Mouse (Mus musculus) limb, embryonic 14.5 days (tissue): ENCODE data around the gene Capn7. TPM values are rescaled to one million over a fixed set of nuclear protein-coding genes. Genes with fewer than 3 reads are reported as not detected.

Experiments used
- ATAC-seq: fragments of 200-750 bp; cut with Nextera tagmentation; 2 replicates; pipeline ENCODE4 v1.8.0; 2017; ENCODE audit warnings: low read depth, moderate number of reproducible peaks, moderate TSS enrichment; ENCODE audit not compliant: low FRiP score
- DNase-seq: peaks from one replicate; pipeline ENCODE4 v3.0.0-alpha.2; 2015; ENCODE audit warnings: low spot score
- H3K27ac ChIP-seq: fragments of 300-500 bp; sonication (generic); replicated peaks from 2 replicates; pipeline ENCODE4 v1.5.1; 2014; ENCODE audit warnings: low read depth, mild to moderate bottlenecking, low read length, moderate library complexity, mixed read lengths
- H3K27me3 ChIP-seq: fragments of 300-500 bp; sonication (generic); 2 replicates; pipeline ENCODE4 v1.6.1; 2014; ENCODE audit warnings: low read length, mixed read lengths; ENCODE audit not compliant: control insufficient read depth, insufficient read depth
- H3K36me3 ChIP-seq: fragments of 300-500 bp; sonication (generic); 2 replicates; pipeline ENCODE4 v1.6.1; 2014; ENCODE audit warnings: mild to moderate bottlenecking, low read length, moderate library complexity, mixed read lengths; ENCODE audit not compliant: control insufficient read depth, insufficient read depth
- H3K4me1 ChIP-seq: fragments of 300-500 bp; sonication (generic); 2 replicates; pipeline ENCODE4 v1.6.1; 2014; ENCODE audit warnings: antibody characterized with exemption, low read length, mixed read lengths; ENCODE audit not compliant: control insufficient read depth, insufficient read depth
- H3K4me2 ChIP-seq: fragments of 300-500 bp; sonication (generic); replicated peaks from 2 replicates; pipeline ENCODE4 v1.6.1; 2014; ENCODE audit warnings: low read depth, mild to moderate bottlenecking, low read length, moderate library complexity; ENCODE audit not compliant: severe bottlenecking
- H3K4me3 ChIP-seq: fragments of 300-500 bp; sonication (generic); replicated peaks from 2 replicates; pipeline ENCODE4 v1.5.1; 2014; ENCODE audit warnings: low read length
- H3K9ac ChIP-seq: fragments of 300-500 bp; sonication (generic); 2 replicates; pipeline ENCODE4 v1.6.1; 2014; ENCODE audit warnings: mild to moderate bottlenecking, low read depth, low read length, moderate library complexity; ENCODE audit not compliant: severe bottlenecking
- H3K9me3 ChIP-seq: fragments of 300-500 bp; sonication (generic); 2 replicates; pipeline ENCODE4 v1.6.1; 2016; ENCODE audit warnings: low read length; ENCODE audit not compliant: control insufficient read depth
- POLR2A ChIP-seq: fragments of 200-500 bp; IDR thresholded peaks from 2 replicates; pipeline ENCODE4 v1.8.0; 2012; ENCODE audit warnings: inconsistent platforms, mild to moderate bottlenecking, moderate library complexity, borderline replicate concordance; ENCODE audit not compliant: insufficient read depth, insufficient read length; ENCODE audit errors: extremely low read depth
- WGBS: fragments of 180-500 bp; shearing (Covaris S2); extraction: QIAGEN DNeasy Blood & Tissue Kit; methylation state at CpG from one replicate; pipeline ENCODE4 v1.1.7; 2014; 5-methylcytosine and 5-hydroxymethylcytosine counted together
- polyA plus RNA-seq, 2 experiments: library from polyadenylated mRNA; depleted of rRNA in 1 of 2; stranded (reverse) in 1 of 2; unstranded in 1 of 2; fragments of >200 nt; fragmentation: Nextera tagmentation in 1 of 2; extraction: Ambion mirVana in 1 of 2; gene quantifications; 2 replicates each; pipeline versions ENCODE4 v1.2.1 to v1.2.3; 2012 to 2014

The Capn7 gene
- polyA plus RNA-seq, 2 experiments = 44.1 to 44.7 TPM

DNA sequence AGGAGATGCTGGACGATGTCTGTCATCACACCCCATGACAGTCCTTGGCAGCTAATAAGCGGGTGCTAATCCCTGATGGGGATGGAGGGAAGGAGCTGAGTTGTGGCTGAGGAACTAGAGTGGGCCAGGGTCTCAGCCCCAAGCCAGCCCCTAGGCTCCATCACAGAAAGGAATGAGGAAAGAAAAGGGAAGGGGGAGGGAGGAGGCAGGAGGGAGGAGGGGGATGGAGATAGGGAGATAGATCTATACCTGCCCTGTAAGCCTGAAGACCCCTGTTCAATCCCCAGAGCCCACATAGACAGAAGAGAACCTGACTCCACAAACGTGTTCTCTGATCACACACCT lies 57.1 kb downstream of the Capn7 start:
- TF ChIP-seq POLR2A = no peak
- Histone ChIP-seq H3K27me3 (no peaks in the 10 kb centered on the region), H3K4me2 (no peak overlapping the region), H3K4me1 (peaks cover 2% of the 10 kb centered on the region; the same call in 1 of the 2 replicates), H3K4me3 (no peak overlapping the region), H3K9ac (no peak overlapping the region), H3K9me3 (no peaks in the 10 kb centered on the region), H3K27ac (no peak overlapping the region), H3K36me3 (peaks cover 12% of the 10 kb centered on the region; the same call in 1 of the 2 replicates)
- ATAC-seq = no peak
- 80% methylated on average over 3 of the region's 3 CpGs for WGBS
- DNase-seq = no peak

DNA sequence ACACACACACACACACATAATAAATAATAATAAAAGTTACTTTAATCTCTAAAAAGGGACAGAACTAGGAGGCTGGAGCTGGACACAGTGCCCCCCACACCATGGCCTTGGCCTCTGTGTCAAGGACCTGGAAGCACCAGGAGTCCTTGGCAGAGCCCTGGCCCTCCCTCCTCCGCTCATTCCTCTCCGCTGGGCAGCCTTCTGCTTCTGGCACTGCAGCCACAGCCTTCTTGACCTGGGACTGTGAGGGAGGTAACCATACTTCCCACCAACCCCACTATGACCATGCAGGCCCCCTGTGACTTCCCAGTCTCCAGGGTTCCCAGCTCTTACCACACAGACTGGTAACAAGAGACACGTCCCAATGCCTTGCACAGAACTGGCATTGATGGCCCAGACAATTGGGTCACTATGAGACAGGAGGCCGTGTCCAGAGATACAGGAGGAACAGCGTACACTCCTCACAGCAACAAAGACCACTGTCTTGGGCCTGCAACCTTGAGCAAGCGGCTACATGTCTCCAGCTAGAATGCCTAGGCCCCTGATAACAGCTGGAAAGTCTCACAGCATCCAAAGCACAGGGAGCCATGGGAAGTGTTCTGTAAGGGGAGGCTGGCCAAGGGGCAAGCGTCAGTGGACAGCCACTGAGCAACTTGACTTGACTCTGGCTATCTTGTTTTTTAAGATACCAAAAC lies 57.6 kb downstream of the Capn7 start:
- H3K4me3 ChIP-seq = no peak overlapping the region
- ATAC-seq (no peak), DNase-seq (no peak)
- H3K4me2 ChIP-seq = no peak overlapping the region
- H3K36me3 ChIP-seq = peaks cover 13% of the 10 kb centered on the region; the same call in 1 of the 2 replicates
- WGBS = 89% methylated on average over 7 of the region's 7 CpGs
- H3K27ac ChIP-seq = no peak overlapping the region
- no peak for TF ChIP-seq POLR2A
- H3K9ac ChIP-seq = no peak overlapping the region
- 0 out of 2 replicates have a peak, but pooled peaks cover 2% of the 10 kb centered on the region for H3K4me1 ChIP-seq
- H3K9me3 ChIP-seq = no peaks in the 10 kb centered on the region
- no peaks in the 10 kb centered on the region for H3K27me3 ChIP-seq

GRCm38 (mm10) chr14:31394822-31395532 lies 58.5 kb downstream of the Capn7 start:
- Histone ChIP-seq H3K9me3 (no peaks in the 10 kb centered on the region), H3K27ac (no peak overlapping the region), H3K9ac (no peak overlapping the region), H3K4me1 (peaks cover 6% of the 10 kb centered on the region), H3K27me3 (no peaks in the 10 kb centered on the region), H3K36me3 (peaks cover 17% of the 10 kb centered on the region), H3K4me2 (no peak overlapping the region), H3K4me3 (no peak overlapping the region)
- ATAC-seq (no peak), DNase-seq (no peak)
- TF ChIP-seq POLR2A = no peak
- WGBS = 94% methylated on average over 9 of the region's 9 CpGs

DNA sequence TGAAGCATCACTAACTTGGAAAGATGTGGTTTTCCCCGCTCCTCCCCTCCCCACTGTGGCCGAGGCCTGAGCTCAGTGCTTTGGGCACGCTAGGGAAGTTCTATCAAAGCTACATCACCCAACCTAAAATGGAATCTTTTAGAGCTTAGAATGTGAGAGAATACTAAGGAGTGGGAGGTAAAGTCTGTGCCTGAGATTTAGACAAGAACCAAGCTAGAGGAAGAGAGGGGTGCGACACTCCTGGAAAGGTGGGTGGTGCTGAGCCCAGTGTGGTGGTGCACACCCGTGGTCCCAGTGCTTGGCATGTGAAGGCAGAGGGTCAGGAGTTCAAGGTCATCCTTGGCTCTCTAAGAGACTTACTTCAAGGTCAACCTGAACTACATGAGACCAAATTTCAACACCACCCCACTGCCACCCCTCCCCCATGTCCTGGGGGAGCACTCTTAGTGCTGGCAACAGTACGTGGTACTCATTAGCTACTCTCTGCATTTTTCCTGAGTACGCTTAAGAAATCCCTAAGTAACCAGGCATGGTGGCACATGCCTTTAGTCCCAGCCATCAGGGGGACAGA lies 59.3 kb downstream of the Capn7 start:
- Histone ChIP-seq H3K4me1 (peaks cover 6% of the 10 kb centered on the region), H3K27me3 (no peaks in the 10 kb centered on the region), H3K36me3 (peaks cover 21% of the 10 kb centered on the region), H3K9me3 (no peaks in the 10 kb centered on the region), H3K27ac (no peak overlapping the region), H3K4me3 (no peak overlapping the region), H3K9ac (no peak overlapping the region), H3K4me2 (no peak overlapping the region)
- DNase-seq = no peak
- ATAC-seq = no peak
- no peak for TF ChIP-seq POLR2A
- 88% methylated on average over 7 of the region's 7 CpGs for WGBS

DNA sequence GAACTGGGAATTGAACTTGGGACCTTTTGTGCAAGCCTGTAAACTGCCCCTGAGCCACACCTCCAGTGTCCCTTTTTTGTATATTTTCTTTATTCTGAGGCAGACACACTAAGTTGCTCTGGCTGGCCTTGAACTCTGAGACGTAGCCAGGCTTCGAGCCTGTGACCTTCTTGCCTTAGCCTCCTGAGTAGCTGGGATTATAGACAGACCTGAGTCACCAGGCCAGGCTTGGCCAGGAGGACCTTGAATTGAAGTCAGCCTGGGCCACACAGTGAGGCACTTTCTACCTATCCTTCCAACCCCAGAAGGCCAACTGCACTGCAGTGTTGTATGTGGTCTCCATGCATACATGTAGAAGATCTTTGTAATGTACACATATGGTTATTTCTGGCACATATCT lies 60.0 kb downstream of the Capn7 start:
- no peak for ATAC-seq
- no peak for DNase-seq
- H3K4me2 ChIP-seq = no peak overlapping the region
- H3K27ac ChIP-seq = no peak overlapping the region
- no peaks in the 10 kb centered on the region for H3K27me3 ChIP-seq
- H3K4me3 ChIP-seq = no peak overlapping the region
- 100% methylated on average over 2 of the region's 2 CpGs for WGBS
- peaks cover 6% of the 10 kb centered on the region for H3K4me1 ChIP-seq
- H3K9ac ChIP-seq = no peak overlapping the region
- no peak for TF ChIP-seq POLR2A
- H3K9me3 ChIP-seq = no peaks in the 10 kb centered on the region
- H3K36me3 ChIP-seq = peaks cover 22% of the 10 kb centered on the region
